Mouse (Mus musculus) cerebral cortex, adult 2 months (tissue): ENCODE results near the gene Olfr524.

Experiments used
- WGBS: fragments of 180-500 bp; shearing (Covaris S2); methylation state at CpG from one replicate; pipeline ENCODE4 v1.1.7; 2018; 5-methylcytosine and 5-hydroxymethylcytosine counted together

Olfr524 gene

DNA sequence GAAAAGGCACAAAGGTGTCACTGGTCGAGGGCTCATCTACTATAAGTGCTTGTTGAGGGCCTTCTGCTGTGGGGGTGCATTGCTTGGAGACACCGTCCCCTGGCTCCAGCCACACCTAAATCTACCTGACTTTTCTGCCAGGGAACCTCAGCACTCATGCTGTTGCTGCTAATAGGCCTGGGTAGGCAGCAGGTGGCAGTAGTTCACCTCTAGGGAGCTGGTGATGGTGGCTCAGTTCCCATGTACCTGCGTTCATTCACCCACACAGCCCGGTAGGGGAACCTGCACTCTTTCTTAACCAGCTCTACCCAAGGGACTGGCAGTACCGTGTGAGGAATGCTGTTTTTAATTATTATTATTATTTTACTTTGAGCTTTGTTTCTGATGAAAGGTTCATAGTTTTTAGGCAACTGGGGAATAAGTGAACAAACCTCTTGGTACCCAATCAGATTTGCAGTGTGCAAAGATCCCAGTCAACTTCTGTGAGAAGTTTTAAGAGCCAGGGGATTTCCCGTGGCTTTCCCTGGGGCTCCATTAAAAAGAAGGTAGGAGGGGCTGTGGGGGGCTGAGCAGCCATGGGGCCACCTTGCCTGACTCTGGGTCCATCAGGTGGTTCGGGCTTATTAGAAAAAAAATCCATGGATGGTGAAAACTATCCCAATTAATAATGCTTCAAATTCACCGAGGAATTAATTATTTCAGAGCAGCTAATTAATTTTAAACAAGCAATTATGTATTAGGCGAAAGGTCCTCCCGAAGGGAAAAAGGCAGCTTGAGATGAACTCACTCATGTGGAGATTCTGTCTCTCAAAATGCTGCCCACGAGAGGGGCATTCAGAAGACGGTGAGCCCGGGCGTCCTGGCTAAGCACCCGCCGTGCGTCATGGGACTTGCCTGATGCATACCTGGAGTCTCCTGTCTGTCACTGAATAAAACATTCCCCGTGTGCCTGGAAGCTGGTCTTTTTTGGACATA lies 18.8 kb downstream of the Olfr524 start:
- 37% methylated on average over 18 of the region's 18 CpGs for WGBS

DNA sequence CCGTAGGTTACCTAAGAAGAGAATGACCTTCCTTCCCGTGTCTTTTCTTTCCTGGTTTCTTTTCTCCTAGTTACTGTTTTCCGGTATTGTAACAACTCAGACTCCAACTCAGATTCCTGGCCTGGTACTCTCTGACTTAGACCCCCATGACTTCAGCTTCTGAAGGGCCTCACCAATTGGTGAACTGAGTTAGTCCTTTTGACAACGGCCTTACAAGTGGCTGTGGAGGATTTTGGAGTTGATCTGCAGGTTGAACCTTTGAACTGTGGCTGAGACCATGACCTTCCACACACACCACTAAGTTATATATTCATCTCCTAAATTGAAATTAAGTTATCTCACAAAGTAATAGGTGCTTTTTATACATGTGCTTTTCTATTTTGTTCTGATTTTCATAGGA lies 21.6 kb downstream of the Olfr524 start:
- 89% methylated on average over 4 of the region's 4 CpGs for WGBS

DNA sequence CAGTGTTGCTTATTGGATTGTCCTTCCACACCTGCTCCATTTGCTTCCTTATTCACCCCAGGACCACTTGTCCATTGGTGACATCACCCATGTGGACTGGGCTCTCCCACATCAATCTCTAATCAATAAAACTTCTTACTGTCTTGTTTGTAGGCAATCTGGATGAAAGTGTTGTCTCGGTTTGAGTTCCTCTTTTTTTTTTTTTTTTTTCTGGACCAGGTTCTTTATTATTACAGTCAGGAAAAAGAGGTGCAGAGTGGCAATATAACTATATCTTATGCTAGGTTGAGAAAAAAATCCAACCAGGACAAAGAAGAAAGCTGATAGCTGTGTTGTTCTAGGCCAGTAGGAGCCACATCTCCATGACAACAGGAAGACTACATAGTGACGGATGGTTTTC lies 25.1 kb downstream of the Olfr524 start:
- 69% methylated on average over 2 of the region's 2 CpGs for WGBS

DNA sequence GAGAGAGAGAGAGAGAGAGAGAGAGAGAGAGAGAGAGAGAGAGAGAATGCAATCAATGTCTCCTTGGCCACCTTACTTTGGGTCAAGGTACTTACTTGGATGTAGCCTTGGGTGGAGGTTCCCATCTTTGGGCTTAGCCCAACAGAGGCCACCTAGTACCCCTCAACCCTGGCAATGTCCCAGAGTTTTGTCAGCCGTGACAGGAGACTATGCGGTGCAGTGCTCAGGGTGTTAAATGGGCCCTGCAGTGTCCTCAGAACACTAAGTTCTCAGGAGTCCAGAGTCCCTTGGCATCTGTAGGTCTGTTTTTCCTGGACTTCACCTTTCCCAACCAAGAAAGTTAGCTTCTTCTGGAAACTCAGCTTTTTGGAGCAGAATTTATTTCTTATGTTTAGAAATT lies 26.6 kb downstream of the Olfr524 start:
- WGBS: 84% methylated on average over 2 of the region's 2 CpGs

DNA sequence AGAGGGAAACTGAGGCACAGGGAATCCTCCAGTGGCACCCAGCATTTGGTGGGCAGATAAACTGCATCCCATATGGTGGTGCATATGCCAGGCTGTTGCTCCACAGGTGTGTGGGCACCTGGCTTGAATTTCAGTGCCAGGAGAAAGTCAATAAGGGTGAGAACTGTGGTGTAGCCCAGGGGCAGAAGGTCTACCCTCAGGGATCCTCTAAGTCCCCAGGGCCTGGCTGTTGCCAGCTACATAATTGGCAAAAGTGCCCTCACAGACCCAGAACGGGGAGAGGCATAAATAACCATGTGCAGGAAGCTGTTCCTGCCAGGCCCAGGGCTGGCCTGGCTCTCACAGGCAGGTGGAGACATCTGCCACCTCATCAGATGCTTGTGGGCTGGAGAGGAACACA lies 32.8 kb downstream of the Olfr524 start, which contains the start of gene Olfr523:
Gene Olfr523, plus strand, starts transcription at position 282 of the 400 bp plus-strand sequence.
- 21% methylated on average over 1 of the region's 1 CpGs for WGBS

DNA sequence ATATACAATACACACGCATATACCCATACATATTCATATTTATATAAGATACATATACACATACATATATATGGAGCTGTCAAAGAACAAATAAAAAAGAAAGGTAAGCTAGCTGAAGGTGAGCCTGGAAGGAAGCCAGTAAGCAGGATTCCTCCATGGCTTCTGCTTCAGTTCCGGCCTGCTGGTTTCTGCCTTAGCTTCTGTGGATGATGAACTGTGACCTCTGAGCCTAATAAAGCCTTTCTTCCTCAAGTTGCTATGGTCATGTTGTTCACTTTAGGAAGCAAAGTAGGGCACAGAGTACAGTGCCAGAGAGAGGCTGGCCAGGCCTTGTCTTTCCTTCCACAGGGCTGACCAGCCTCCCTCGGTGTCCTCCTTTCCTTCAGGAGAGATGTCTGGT lies 34.9 kb downstream of the Olfr524 start:
- 87% methylated on average over 3 of the region's 3 CpGs for WGBS

DNA sequence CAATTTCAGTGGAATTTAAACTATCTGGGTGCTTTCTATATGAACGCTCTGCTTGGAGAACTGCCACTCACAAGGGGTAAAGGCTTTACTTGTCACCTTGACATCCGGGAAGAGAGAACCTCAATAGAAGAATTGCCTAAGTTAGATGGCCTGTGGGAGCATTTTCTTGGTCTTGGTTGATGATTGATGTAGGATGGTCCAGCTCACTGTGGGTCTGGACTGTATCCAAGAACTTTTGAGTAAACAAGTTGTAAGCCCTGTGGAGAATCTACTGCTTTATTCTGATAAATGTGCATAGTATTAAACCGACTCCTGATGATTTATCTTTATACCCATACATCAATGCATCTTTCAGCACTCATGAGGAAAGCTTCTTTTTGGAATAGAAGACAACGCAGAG lies 36.4 kb downstream of the Olfr524 start:
- 80% methylated on average over 4 of the region's 4 CpGs for WGBS

DNA sequence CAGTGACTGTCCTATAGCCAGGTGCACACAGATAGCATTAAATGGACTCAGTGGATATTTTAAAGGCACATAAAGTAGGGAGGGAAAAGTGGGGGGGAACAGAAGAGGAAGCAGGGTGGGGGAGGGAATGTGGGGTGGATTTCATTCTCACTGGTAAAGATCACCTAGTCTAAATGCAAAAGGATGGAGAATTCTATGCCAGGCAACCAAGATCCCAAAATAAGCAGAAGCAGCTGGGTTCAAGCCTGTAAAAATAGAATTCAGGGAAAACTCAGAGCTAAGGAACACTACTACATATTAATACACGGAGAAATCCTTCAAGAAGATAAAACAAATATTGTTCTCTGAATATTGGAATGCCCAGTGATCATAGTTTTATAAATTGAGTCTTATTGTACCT lies 37.8 kb downstream of the Olfr524 start:
- WGBS: 32% methylated on average over 1 of the region's 1 CpGs

DNA sequence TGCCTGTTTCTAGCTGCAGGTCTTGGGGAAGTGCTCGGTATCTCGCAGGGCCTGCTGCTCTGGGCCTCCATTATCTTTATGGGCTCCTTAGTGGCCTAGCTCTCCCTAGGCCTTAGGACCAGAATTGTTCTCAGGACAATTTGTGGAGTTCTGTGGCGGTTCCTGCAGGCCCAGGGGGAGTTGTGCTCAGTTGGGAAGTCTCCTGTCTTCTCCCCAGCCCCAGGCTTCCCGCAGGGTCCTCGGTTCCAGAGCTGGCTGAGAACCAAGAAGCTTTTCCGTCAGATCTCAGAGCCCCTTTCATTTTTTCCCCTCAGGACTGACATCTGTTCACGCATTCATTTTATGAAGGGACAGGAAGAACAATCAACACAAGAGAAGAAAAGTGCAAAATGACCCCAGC lies 41.1 kb downstream of the Olfr524 start, which contains the start of gene Olfr522:
Gene Olfr522, minus strand, starts transcription at position 101 of the 400 bp plus-strand sequence.
- 75% methylated on average over 7 of the region's 7 CpGs for WGBS

DNA sequence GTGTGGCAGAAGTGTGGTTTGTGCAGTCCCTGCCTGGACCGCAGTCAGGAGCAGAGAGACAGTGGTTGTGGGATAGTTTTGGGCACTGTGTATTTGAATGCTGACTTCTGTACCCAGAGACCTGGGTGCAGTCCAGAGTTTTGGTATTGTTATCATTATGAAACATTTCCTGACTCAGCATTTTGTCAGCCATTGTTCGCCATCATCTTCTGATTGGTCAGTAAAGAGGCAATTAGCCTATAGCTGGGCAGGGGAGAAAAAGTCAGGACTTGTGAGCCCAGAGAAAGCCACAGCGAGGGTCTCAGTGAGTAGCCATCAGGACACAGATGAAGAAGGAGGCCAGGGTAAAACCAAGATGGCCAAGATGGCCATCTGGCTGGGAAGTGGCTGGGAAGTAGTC lies 45.4 kb downstream of the Olfr524 start:
- WGBS: 83% methylated on average over 3 of the region's 3 CpGs

DNA sequence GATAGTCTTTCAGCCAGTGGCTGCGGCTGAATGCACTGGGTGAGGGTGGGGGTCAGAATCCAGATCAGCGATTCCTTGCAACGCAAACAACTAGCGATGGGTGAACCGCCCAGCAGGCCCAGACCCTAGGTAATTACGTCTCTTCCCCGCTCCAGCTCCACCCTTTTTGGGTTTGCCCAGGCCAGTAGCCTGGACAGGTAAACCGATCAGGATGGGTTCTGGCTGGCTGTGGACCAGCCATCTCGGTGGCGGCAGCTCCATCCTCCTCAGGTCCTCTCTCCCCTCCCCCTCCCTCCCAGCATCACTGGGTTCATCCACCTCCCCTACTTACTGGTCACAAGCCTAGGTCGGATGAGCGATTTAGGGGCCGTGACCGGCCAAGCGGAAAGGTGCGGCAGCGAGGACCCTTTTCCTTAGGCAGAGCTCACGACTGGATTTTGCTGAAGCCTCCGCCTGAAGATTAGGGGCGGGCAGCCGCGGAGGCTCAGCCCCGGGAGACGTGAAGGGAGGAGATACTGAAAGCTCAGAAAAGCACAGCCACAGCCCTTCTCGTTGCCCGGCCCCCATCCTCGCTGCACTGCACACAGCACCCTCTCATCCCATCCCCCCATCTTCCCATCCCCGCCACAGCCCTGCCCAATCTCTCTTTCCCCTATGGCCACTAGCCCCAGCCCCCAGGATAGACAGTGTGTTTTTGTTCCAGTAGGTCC lies 51.4 kb downstream of the Olfr524 start, which contains the start of gene Sprn:
Gene Sprn, minus strand, starts transcription at position 660 of the 710 bp plus-strand sequence.
- WGBS: 3% methylated on average over 28 of the region's 28 CpGs

DNA sequence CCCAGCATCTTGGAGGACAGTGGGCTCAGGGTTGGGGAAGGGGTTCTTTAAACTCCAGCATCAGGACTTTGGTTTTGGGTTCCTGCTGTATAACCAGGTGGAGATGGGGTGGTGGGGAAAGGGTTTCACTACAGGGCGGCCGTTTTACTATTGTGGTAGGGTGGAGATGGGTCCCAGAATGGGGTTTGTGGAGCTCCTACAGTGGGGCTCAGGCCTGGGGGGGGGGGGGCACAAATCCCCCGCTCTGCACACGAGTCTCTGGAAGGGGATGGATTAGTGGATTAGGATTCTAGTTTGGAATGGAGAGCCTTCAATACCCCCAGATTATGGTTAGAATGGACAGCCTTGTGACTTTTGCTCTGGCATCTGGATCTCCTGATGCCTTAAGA lies 51.9 kb downstream of the Olfr524 start:
- 13% methylated on average over 4 of the region's 4 CpGs for WGBS

DNA sequence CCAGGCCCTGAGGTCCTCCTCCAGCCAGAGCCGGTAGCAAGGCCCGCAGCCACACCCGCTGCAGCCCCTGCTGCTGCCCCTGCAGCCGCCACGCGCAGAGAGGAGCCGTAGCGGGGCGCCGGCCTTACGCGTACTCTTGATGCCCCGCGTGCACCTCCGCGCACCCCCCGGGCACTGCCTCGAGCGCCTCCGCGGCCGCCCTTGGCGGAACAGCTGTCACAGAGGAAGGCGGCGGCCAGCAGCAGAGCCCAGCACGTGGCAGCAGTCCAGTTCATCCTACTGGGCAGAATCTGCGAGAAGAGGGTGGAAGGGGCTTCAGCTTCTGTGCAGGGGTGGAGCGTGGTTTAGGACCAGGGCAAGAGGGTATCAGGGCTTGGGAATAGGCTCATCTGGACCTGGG lies 52.4 kb downstream of the Olfr524 start:
- WGBS: 3% methylated on average over 28 of the region's 28 CpGs
